Mouse (Mus musculus) kidney, adult 2 months (tissue): ENCODE measurements around the gene Grid2.

ENCODE experiments used
- CTCF ChIP-seq: fragments of 200-500 bp; conservative IDR thresholded peaks from 2 replicates; pipeline ENCODE4 v1.5.1; 2011; ENCODE audit warnings: low read depth, mild to moderate bottlenecking, control low read depth, low read length, moderate library complexity, mixed read lengths; ENCODE audit not compliant: insufficient read depth, insufficient read length
- POLR2A ChIP-seq: fragments of 200-500 bp; IDR thresholded peaks from one replicate; pipeline ENCODE4 v1.6.1; 2011; ENCODE audit warnings: low read depth, low read length, control low read depth

DNA sequence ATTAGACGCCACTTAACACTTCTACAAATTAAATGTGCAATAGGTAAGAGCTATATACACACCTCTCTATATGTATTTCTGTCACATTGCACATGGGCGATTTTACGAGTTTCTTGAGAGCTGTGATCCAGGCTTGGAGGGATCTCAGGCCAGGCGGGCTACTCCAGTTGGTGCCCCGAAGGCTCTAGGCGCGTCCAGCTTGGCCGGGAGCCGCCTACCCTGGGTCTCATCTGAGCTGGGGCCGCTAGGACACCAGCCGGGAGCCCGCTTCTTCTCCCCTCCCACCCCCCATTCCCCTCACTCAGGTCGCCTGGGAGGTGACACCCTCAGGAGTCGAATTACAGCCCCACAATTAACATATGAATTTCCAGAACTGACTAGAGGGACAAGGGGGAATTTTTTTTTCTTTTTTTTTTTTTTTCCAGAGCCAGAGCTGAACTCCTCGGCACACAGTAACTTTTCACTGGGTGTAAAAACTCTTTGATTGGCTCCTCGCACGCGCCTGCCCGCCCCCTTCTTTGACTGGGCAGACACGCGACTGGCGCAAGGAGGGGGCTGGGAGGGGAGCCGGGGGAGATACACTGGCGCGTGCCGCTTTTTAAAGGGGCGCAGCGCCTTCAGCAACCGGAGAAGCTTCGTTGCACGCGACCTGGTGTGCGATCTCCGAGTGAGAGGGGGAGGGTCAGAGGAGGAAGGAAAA is 1473.0 kb downstream of the Grid2 start, which contains the start of gene Atoh1:
- TF ChIP-seq CTCF (no peak), POLR2A (no peak)
